In the genomic region with DNA sequence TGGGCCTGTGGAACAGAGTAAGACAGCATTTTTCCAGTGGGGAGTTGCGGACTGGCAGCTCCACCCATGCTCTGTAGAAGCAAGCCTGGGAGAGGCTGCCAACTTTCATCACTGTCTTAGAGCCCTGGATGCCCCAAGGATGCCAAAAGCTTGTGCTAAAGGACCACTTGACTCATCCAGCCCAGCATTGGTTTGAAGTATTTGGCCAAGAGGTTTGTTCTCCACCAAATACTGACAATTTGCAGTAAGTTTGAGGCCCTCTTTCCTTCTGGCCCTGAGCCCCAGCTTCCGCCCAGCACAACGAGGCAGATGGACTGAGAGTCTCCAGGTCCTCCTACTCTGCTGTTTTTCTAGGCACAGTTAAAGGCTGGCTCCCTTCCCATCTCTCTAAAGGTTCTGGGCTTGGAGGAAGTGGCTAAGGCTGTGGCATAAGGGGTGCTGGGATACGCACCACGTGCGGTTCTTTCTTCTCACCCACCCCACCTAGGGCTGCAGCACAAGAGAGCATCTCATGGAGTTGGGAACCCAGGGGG, we compare ENCODE assay signal across 11 mouse cellular contexts. TPM values are rescaled to one million over a fixed set of nuclear protein-coding genes. Genes with fewer than 3 reads are reported as not detected.
A peak's percentile ranks its signal among the peaks of the same experiment; 100 is the strongest.
DNase-seq lines count a peak whose midpoint lies in the region; ATAC-seq lines count a peak whose summit lies in the region.
"Had no signal": no experiment of that assay in that cellular context is flagged by ENCODE, and none has a peak within 500 bp of the region (broad histone marks: within the 10 kb centered on the region; RNA-seq: fewer than 3 reads in every experiment).

No protein-coding gene starts in this region.

- no peaks in the 10 kb centered on the region for H3K27me3 ChIP-seq in heart, embryonic 11.5 days (ENCODE audit: control insufficient read depth, insufficient read depth, low read length)
- H3K27me3 ChIP-seq in limb, embryonic 12.5 days, result 0 out of 2 replicates have a peak, but pooled peaks cover 3% of the 10 kb centered on the region
- peaks cover 37% of the 10 kb centered on the region for H3K27me3 ChIP-seq in liver, embryonic 12.5 days (replicated peaks)

- H3K27ac ChIP-seq in heart, embryonic 11.5 days (ENCODE audit: low read depth, low read length), result no peak overlapping the region
- H3K27ac ChIP-seq in limb, embryonic 12.5 days, result 0 out of 2 replicates have a peak overlapping the region, but pooled peaks have one; percentile 20
- no peak overlapping the region for H3K27ac ChIP-seq in liver, embryonic 12.5 days
- H3K27ac ChIP-seq: hindbrain, embryonic 10.5 days had no signal

- no peaks in the 10 kb centered on the region for H3K9me3 ChIP-seq in heart, embryonic 11.5 days (replicated peaks; ENCODE audit: control insufficient read depth, low read length)
- H3K9me3 ChIP-seq in limb, embryonic 12.5 days, result no peaks in the 10 kb centered on the region
- no peaks in the 10 kb centered on the region for H3K9me3 ChIP-seq in liver, embryonic 12.5 days (replicated peaks)
- H3K9me3 ChIP-seq: hindbrain, embryonic 10.5 days had no signal

- H3K36me3 ChIP-seq in heart, embryonic 11.5 days (ENCODE audit: control insufficient read depth, insufficient read depth, low read length), result no peaks in the 10 kb centered on the region
- H3K36me3 ChIP-seq in limb, embryonic 12.5 days, result no peaks in the 10 kb centered on the region
- H3K36me3 ChIP-seq in liver, embryonic 12.5 days, result no peaks in the 10 kb centered on the region

- WGBS in heart, embryonic 11.5 days (ENCODE audit: insufficient replicate concordance), result 60% methylated on average over 6 of the region's 6 CpGs
- WGBS in limb, embryonic 12.5 days, result 63% methylated on average over 6 of the region's 6 CpGs
- 65% methylated on average over 6 of the region's 6 CpGs for WGBS in liver, embryonic 12.5 days (ENCODE audit: insufficient replicate concordance)

- H3K4me1 ChIP-seq in heart, embryonic 11.5 days (ENCODE audit: control insufficient read depth, insufficient read depth, low read length), result peaks cover 9% of the 10 kb centered on the region
- H3K4me1 ChIP-seq in limb, embryonic 12.5 days (replicated peaks), result peaks cover 12% of the 10 kb centered on the region
- H3K4me1 ChIP-seq in liver, embryonic 12.5 days, result peaks cover 6% of the 10 kb centered on the region; the same call in 1 of the 2 replicates

- peak; percentile 83 to 87 for DNase-seq in frontal cortex, adult 2 months (ENCODE audit: extremely low spot score in 1 of 2, low spot score in 1 of 2)
- no peak for DNase-seq in frontal cortex, postnatal 25 days (ENCODE audit: low spot score in 2 of 2)
- DNase-seq in cerebellum, adult 18-20 months, result peak; percentile 81 to 86
- DNase-seq in gastrocnemius, postnatal 14 days, result no peak
- no peak for DNase-seq in ovary, adult 18-20 months (ENCODE audit: low spot score)

- peak overlapping the region; percentile 36 for H3K4me2 ChIP-seq in heart, embryonic 11.5 days
- H3K4me2 ChIP-seq in limb, embryonic 12.5 days, result peak overlapping the region; percentile 44
- no peak overlapping the region for H3K4me2 ChIP-seq in liver, embryonic 12.5 days
- H3K4me2 ChIP-seq: lung, embryonic 14.5 days had no signal

- intact Hi-C loops in gastrocnemius, postnatal 14 days (cut with DNase I; ENCODE audit: low total_unique reads), result no loop called here

- no peak overlapping the region for H3K9ac ChIP-seq in heart, embryonic 11.5 days (ENCODE audit: low read depth, low read length)
- no peak overlapping the region; the same call in 1 of the 2 replicates for H3K9ac ChIP-seq in limb, embryonic 12.5 days (replicated peaks)
- no peak overlapping the region for H3K9ac ChIP-seq in liver, embryonic 12.5 days
- H3K9ac ChIP-seq: lung, embryonic 14.5 days had no signal

- ATAC-seq in heart, embryonic 11.5 days (replicated peaks; ENCODE audit: insufficient number of reproducible peaks, low FRiP score, low TSS enrichment), result no peak
- no peak for ATAC-seq in limb, embryonic 12.5 days (ENCODE audit: insufficient number of reproducible peaks, insufficient read depth, low FRiP score, low TSS enrichment, low read depth)
- no peak for ATAC-seq in liver, embryonic 12.5 days

- no peak overlapping the region for H3K4me3 ChIP-seq in heart, embryonic 11.5 days (ENCODE audit: low read depth, low read length)
- H3K4me3 ChIP-seq in limb, embryonic 12.5 days (replicated peaks), result no peak overlapping the region
- no peak overlapping the region for H3K4me3 ChIP-seq in liver, embryonic 12.5 days
- H3K4me3 ChIP-seq: hindbrain, embryonic 10.5 days had no signal

RNA-seq across cellular contexts. Expression of gene Apeh, which starts 42.6 kb away (rescaled TPM):
- 32.7 and 32.9 TPM in 2 replicates for polyA plus RNA-seq in frontal cortex, adult 2 months (2012; rRNA removed)
- 64.5 and 70.7 TPM in 2 replicates for polyA plus RNA-seq in heart, embryonic 11.5 days (2014; fragmentation: Nextera tagmentation; extraction: Ambion mirVana)
- polyA plus RNA-seq in limb, embryonic 12.5 days (2016; fragmentation: Nextera tagmentation; extraction: Ambion mirVana), result 56.9 and 57.9 TPM in 2 replicates
- total RNA-seq in gastrocnemius, postnatal 14 days (2021), result 10 to 100 TPM; 37.9 to 38.3 TPM
- 199 and 215 TPM in 2 replicates for polyA plus RNA-seq in liver, embryonic 12.5 days (2016; fragmentation: Nextera tagmentation; extraction: Ambion mirVana)

RNA-seq across cellular contexts. Expression of gene Bsn, which starts 53.2 kb away (rescaled TPM):
- polyA plus RNA-seq in frontal cortex, adult 2 months (2012; rRNA removed), result 95.0 and 100 TPM in 2 replicates
- polyA plus RNA-seq in heart, embryonic 11.5 days (2014; fragmentation: Nextera tagmentation; extraction: Ambion mirVana), result 0.58 and 0.77 TPM in 2 replicates
- polyA plus RNA-seq in limb, embryonic 12.5 days (2016; fragmentation: Nextera tagmentation; extraction: Ambion mirVana), result 1.1 and 1.2 TPM in 2 replicates
- total RNA-seq in gastrocnemius, postnatal 14 days (2021), result under 1 TPM; 0.11 to 0.29 TPM
- polyA plus RNA-seq in liver, embryonic 12.5 days (2016; fragmentation: Nextera tagmentation; extraction: Ambion mirVana), result 2.8 and 3.0 TPM in 2 replicates

RNA-seq across cellular contexts. Expression of gene Rnf123, which starts 53.9 kb away (rescaled TPM):
- 87.8 and 92.0 TPM in 2 replicates for polyA plus RNA-seq in frontal cortex, adult 2 months (2012; rRNA removed)
- polyA plus RNA-seq in heart, embryonic 11.5 days (2014; fragmentation: Nextera tagmentation; extraction: Ambion mirVana), result 23.4 and 27.2 TPM in 2 replicates
- polyA plus RNA-seq in limb, embryonic 12.5 days (2016; fragmentation: Nextera tagmentation; extraction: Ambion mirVana), result 30.5 and 38.0 TPM in 2 replicates
- 100 to 1,000 TPM; 154 to 161 TPM for total RNA-seq in gastrocnemius, postnatal 14 days (2021)
- 96.6 and 101 TPM in 2 replicates for polyA plus RNA-seq in liver, embryonic 12.5 days (2016; fragmentation: Nextera tagmentation; extraction: Ambion mirVana)

RNA-seq across cellular contexts. Expression of gene Mst1, which starts 56.8 kb away (rescaled TPM):
- 0.04 and 0.19 TPM in 2 replicates for polyA plus RNA-seq in frontal cortex, adult 2 months (2012; rRNA removed)
- 1.4 and 1.8 TPM in 2 replicates for polyA plus RNA-seq in heart, embryonic 11.5 days (2014; fragmentation: Nextera tagmentation; extraction: Ambion mirVana)
- 0.18 and 0.51 TPM in 2 replicates for polyA plus RNA-seq in limb, embryonic 12.5 days (2016; fragmentation: Nextera tagmentation; extraction: Ambion mirVana)
- not detected for total RNA-seq in gastrocnemius, postnatal 14 days (2021)
- 14.5 and 15.7 TPM in 2 replicates for polyA plus RNA-seq in liver, embryonic 12.5 days (2016; fragmentation: Nextera tagmentation; extraction: Ambion mirVana)
- total RNA-seq: neutrophil, adult 5-6 weeks had no signal

Comparison
In these comparisons a context has a peak if more than half of its experiments do, and no peak if none do; other contexts are left out.
1. DNase-seq: peak in frontal cortex, adult 2 months (2 of 2) and cerebellum, adult 18-20 months (2 of 2); none in frontal cortex, postnatal 25 days (0 of 2), gastrocnemius, postnatal 14 days (single experiment) and ovary, adult 18-20 months (single experiment).
2. RNA of gene Bsn, which starts 53.2 kb away (polyA plus RNA-seq): 95.0 to 100 TPM in frontal cortex, adult 2 months; 2.8 to 3.0 TPM in liver, embryonic 12.5 days, 1.1 to 1.2 TPM in limb, embryonic 12.5 days and 0.58 to 0.77 TPM in heart, embryonic 11.5 days; every median in the first group is over 10 times any median in the second.